Mouse (Mus musculus) embryo, embryonic 10 days (tissue): Measurements from ENCODE around the gene Smpd4.
"Not testable (repeated sequence)": the region's sequence is repeated elsewhere in the genome, so short reads cannot be mapped to it uniquely, and the experiment has no call there.

Experiments used
- DNase-seq: peaks from one replicate; pipeline ENCODE4 v3.0.0-alpha.2; 2015; ENCODE audit warnings: low spot score

Smpd4 gene

DNA sequence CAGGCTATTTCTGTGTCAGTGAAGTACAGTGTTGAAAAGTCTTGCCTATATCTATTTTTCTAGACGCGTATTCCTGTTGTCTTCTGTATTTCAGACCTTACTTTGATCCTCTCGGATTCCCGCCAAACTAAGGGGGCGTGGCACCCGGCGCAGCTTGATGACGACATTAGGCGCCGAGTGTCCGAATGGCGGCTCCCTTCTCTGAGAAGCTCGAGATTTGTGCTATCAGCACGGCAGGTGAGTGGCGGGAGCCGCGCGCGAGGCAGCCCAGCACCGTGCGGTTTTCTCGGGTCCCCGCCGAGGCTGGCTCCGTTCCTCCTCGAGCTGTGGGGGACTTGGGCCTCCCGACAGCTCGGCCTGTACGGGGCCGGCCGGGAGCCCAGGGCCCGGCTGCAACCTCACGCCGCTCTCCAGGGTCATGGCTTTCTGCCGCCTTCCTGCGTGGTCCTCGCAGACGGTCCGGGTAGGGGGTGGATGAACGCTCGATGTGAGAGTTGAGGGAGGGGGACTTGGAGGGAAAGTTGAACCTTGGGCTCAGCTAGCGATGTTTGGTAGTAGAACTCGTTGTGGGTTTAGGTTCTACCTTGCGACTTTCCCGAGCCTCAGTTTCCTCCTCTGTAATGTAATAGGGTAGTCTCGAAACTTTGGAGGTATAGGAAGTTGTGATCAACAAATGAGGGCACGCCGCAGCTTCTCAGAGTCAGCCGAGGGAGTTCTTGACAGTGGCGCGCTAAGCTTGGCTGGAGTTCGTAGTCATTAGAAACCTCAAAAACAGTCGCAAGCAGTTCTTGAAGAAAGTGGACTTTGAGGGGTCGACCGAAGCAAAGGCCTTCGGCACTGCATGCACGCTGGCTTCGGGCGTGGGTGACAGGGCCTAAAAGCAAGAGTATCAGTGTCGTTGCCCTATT, at the start of gene Smpd4:
Gene Smpd4, plus strand, starts transcription at position 157 of the 908 bp plus-strand sequence.
- DNase-seq = peak; percentile 96

DNA sequence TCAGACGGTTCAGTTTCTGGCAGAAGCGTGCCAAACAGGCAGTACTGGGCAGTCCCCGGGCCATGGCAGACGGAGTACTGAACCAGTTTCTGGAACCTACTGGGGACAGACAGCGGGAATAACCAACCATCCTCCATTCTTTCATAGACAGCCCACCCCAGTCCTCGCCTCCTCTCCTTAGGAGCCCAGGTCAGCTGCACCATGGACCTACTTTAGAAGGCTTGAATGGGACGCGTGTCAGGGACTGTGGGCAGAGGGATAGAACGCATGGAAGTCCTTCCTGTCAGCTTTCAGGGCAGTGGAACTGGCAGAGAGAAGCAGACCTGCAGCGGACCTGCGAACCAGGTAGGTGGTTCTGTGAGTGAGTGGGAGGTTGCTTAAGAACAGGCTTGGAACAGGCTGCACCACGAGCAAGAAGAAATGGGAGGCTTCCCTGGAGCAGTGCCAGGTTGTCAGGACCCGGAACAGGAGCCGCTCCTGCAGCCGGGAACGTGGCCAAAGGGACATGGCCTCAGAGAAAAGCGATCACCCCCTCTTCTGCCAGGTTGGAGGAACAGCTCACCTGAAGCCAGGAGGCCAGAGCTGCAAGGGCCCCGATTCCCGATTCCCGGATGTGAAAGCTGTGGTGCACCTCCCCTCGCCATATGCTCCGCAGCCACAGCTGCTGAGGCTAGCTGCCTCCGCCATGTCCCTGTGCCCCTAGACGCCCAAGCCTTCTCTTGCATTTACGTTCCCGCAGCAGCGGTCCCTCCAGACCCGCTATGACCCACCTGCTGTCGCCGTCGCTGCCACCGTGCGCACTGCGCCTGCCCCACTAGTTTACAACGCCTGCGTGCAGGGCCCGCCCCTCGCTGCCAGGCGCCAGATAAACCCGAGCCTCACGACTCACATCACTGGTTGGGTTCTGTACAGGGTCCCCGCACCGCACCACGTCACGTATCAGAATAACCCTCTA, 43.0 kb upstream of the Smpd4 start:
- peak; percentile 42 for DNase-seq

DNA sequence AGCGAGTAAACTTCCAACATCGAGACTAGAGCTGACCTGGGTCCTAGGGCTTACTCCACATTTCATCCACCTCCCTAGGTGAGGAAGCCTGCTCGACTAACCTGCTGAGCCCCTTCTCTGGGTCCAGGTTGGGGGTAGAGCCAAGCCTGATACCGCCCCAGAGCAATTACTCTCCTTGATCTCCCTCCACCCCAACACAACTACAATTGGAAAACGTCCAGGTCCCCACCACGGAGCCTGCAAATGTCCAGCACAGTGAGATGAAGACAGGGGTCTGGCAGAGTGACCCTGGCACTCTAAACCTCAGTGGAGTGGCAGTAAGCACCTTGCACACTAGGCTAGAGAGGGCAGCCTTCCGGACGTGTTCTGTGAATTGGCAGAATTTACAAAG, 42.3 kb upstream of the Smpd4 start:
- no peak for DNase-seq

DNA sequence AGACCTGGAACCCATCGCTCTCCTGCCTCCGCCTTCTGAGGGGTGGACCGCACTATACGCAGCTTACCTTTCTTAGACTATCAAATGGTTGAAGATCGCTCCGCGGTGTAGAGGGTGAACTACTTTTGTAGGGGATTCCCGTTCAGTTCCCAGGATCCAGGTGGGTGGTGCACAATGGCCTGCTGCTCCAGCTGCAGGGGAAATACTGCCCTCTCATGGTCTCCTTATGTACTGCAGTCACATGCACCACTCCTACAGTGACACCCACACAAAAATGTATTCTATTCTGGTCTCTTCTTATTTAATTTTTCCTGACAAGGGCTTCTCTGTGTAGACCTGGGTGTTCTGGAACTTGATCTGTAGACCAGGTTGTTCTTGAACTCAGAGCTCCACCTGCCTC, 36.1 kb upstream of the Smpd4 start, which contains the start of gene Slc7a4:
Gene Slc7a4, minus strand, starts transcription at position 151 of the 400 bp plus-strand sequence.
- DNase-seq = peak; percentile 51

DNA sequence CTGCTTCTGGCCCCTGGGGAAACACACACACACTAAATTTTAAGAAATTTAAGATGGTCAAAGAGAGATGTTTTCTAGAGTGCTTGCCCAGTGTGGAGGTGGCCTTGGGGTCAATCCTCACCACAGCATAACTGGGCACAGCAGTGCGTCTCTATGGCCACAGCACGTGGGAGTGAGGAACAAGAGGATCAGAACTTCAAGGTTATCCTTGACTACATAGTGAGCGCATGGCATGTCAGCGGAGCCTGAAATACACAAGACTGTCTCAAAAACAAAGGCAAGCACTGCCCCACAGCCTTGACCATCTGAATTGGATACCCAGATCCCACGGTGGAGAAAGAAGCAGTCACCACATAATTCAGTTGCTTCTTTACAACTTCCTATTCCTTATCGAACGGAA, 34.6 kb upstream of the Smpd4 start:
- no peak for DNase-seq

DNA sequence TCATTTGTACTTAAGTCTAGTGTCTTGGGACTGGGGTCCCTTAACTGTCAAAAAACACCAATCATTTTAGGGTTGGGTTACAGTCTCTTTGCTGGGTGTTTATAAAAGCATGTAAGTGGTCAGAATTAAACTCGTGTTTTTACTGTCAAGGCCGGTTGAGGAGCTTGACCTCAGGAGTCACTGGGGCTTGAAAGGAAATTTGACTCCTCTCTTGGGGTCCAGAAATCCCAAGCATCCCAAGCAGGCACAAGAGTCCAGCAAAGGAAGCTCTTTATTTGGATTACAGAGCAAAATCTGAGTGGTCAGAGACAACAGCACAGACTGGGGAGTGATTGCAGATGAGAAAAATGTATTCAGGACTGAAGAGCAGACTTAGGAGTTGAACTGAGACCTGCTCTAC, 28.4 kb upstream of the Smpd4 start:
- DNase-seq = peak; percentile 44

DNA sequence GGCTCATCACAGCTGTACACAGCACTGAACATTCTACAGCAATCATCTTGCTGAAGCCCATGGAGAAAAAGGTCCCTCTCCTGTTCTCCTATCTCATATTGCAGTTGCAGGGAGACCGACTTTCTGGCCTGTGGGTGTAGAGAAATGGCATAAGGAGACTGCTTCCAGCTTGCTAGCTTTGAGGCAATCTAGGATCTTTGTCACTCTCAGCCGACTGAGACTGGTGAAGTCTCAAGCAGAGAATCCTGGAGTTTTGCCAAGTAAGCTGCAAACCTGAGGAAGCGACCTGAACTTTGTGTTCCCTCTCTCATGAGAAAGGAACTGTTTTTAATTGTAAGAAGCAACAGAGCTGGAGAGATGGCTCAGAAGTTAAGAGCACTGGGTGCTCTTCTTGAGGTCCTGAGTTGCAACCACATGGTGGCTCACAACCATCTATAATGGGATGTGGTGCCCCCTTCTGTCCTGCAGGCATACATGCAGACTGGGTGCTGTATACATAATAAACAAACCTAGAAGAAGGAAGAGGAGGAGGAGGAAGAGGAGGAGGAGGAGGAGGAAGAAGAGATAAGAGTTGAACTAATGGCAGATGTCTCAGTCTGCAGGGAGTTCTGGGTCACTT, 18.1 kb upstream of the Smpd4 start:
- no peak for DNase-seq

DNA sequence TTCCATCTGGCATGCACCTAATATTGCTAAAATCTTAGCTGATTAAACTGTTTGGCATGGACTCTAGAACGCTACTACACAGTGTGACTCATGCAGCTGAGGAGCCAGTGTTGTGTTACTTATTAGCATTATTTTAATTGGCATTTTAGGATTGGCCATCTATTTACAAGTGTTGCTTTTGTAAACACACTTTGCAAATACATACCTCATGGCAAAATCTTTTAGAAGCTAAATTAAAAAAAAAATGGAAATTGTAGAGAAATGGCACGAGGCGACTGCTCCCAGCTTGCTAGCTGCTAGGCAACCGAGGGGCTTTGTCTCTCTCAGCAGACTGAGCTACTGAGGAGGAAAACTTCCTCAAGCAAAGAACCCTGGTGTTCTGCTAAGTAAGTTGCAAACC, 14.2 kb upstream of the Smpd4 start:
- DNase-seq = no peak

DNA sequence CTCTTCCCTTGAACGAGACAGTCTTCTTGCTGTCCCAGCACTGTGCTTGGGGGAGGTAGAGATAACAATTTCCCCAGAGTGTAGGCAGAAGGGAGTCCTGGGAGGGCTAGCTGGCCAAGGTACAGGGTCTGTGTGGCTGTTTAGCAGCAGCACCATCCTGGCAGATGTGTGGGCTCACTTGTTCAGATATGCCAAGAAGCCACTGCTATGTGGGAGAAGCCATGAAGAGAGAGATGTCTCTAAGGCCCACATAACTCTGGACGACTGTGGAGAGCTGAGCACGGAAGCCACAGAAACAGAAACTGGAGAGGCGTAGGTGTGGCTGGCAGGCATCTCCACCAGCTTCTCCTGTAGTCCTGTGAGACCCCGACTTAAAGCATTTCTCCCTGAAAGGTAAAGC, 13.5 kb upstream of the Smpd4 start:
- no peak for DNase-seq

DNA sequence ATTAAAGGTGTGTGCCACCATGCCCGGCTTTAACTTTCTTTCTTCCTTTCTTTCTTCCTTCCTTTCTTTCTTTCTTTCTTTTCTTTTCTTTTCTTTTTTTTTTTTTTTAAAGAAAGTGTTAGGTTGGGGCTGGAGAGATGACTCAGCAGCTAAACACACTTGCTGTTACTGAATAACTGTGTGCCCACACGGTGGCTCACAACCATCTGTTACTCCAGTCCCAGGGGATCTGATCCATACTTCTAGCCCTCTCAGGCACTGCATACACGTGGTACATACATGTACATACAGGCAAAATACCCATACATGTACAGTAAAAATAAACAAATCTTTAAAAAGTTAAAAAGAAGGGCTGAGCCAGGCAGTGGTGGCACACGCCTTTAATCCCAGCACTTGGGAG, 7.8 kb upstream of the Smpd4 start:
- no peak for DNase-seq

DNA sequence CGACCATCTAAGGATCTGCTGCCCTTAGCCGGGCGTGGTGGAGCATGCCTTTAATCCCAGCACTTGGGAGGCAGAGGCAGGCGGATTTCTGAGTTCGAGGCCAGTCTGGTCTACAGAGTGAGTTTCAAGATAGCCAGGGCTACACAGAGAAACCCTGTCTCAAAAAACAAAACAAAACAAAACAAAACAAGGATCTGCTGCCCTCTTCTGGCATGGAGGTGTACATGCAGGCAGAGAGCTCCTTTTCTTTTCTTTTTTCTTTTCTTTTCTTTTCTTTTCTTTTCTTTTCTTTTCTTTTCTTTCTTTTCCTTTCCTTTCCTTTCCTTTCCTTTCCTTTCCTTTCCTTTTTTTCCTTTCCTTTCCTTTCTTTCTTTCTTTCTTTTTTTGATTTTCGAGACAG, 4.4 kb upstream of the Smpd4 start:
- DNase-seq = not testable (repeated sequence)

DNA sequence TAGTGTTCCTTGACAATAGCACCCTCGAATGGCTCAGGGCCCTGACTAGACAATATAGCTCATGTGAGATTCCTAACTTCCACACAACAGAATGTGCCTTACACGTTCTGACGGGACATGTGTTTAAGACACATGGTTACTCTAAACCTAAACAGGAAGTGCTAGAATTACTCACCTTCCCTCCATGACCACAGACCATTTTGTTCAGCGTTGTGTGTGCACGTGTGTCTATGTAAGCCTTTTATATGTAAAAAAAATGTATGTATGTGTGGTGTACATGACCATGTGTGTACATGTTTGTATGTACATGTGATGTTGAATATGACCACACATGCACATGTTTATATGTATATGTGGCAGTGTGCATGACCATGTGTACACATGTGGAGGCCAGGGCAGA, 2.9 kb upstream of the Smpd4 start:
- DNase-seq = no peak

DNA sequence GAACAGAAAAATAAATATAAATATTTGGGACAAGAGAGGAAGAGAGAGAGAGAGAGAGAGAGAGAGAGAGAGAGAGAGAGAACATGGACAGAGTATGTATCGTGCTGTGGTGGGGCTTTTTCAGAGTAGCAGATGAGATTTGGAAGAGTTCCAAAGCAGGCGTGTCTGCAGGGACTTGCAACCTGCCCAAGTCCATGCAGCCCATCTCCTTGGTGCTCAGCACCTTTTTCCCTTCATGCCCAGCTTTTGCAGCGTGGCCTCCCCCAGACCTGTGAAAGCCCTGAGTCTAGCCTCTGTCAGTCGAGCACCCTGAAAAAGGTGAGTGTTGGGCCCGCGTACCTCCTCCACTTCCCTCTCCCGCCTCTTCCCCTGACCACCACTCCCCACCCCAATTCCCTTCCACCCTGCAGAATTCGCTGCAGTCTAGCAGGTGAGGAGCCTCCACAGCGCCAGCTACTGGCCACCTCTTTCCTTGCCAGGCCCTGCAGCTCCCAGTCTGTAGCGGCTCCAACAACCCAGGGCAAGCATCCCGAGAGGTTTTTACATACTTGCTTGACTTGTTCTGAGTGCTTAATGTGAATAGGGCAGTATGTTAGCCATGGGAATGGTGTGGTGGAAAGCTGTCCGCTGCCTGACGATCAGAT, 1.1 kb upstream of the Smpd4 start:
- peak; percentile 76 for DNase-seq

DNA sequence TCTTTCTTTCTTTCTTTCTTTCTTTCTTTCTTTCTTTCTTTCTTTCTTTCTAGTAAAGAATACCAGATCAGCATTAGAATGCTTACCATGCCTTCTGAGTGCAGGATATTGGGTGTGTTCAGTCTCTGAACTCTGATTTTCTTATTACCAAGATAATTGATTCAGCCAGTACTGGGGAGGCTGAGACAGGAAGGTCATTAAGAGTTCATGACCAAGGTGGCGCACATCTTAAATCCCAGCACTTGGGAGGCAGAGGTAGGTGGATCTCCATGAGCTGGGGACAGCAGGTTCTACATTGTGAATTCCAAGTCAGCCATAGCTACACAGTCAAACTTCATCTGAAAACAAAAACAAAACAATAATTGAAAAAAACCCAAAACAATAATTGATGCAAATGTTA, 2.8 kb downstream of the Smpd4 start:
- no peak for DNase-seq

DNA sequence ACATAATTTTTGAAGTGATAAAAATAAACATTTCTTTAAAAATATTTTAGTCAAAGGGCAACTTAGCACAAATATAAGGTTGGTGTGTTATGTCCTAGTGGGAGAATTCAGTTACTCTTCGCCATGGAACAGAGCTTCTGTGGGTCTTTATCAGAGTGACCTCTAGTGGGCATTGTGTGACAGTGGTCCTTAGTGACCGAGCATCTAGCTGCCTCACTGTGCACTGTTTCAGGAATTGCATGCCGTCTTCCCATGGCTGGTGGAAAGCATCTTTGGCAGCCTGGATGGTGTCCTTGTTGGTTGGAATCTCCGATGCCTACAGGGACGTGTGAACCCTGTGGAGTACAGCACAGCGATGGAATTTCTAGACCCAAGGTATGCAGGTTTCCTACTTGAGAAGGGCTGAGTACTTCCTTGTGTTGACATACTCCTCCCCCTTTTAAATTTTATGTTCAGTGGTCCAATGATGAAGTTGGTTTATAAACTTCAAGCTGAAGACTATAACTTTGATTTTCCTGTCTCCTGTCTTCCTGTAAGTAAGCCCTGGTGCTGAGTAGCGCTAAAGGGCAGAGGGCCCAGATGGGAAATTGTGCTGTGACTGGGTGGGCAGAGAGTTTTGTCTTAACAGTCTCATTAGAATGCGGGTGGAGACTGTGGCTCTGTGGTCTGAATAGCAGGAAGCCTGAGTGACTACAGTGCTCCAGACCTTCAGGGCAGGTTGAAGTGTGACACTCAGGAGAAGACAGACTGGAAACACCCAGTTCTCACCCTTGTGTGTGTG, 6.5 kb downstream of the Smpd4 start:
- peak; percentile 71 for DNase-seq

DNA sequence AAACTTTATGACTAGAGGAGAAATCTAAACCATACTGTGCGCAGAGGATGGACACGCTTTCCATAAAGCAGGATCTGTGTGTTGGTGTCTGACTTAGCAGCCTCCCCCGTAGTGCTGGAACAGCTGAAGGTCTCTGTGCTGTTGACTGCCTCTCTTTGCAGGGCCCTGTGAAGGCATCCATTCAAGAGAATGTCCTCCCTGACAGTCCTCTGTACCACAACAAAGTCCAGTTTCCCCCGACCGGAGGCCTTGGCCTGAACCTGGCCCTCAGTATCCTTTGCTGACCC, 7.1 kb downstream of the Smpd4 start:
- no peak for DNase-seq

DNA sequence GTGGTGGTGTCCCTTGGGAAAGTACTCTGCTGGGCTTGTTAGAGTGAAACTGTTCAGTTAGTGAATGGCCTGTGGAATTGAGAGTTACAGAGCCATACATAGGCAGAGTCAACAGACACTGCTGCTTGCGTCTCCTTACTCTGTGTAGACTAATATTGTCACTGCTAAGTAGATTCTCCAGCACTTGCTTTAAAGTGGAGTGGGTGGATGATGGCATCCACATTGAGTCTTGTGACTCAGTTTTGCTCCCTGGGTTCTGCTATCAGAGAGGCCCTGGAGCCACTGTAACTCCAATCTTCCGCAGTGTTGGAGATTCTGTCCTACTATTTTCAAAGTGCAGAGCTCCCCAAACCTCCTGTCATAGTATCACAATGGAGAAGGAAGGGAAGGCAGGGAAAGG, 13.4 kb downstream of the Smpd4 start:
- DNase-seq = no peak

DNA sequence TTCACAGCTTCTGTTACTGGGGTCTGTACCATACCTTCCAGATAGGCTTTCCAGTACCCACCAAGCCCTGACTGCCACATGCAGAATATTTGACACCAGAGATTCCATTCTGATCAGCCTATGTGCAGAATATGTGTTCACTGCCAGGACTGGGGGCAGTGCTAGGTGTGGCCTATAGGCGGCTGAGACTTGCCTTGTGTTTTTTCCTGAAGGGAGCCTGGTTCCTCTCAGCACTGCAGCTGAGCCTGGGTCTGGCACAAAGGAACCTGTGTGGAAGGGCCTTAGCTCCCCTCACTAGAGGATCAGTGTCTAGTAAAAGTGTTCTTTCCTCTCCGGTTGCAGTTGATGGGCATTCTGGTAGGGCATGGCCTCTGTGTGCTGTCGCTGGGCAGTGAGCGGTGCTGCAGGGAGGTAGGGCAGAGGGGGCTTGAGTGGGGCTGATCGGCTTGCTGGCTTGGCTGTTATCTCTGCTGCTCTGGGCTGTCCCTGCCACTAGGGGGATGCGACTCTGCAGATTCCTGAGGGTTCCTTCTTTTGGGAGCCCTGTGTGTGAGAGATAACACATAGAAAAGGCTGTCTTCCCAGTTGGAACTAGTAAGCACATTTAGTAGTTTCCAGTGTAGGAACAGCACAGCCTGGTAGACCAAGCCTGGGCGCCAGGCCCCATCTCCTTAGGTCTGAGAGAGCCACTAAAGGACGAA, 14.5 kb downstream of the Smpd4 start:
- DNase-seq = peak; percentile 23

DNA sequence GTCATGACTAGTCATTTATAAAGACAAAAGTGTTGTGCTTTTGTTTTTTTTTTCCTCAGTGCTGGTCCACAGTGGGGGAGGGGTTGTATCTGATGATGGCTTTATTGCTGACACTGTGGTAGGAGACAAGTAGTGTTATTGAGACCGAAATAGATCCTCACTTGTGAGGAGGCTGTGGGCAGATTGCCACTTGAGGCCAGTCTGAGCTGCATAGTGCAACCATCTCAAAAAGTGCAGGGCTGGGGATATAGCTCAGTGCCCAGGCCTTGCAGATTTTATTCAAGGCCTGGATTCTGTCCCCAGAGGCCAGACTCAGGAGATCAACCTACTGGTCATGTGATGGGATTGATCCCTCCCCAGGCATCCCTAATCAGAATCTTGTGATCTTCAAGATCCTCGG, 17.8 kb downstream of the Smpd4 start:
- DNase-seq = no peak

DNA sequence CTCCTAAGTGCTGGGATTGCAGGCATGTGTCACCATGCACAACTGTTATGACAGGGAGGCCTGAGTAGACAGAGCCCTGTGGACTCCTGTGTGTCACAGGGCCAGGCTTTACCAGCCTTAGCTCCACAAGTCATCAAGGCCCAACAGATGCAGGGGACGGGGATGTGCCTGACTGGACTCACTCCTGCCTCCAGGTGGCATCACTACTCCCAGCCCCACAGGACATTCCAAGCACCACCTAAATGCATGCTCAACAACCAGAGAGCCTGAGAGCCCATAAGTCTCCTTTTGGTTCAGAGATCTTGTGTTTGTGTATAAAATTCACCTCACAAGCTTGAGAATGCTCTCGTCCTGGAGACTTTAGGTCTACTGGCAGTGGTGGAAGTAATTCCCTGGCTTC, 18.5 kb downstream of the Smpd4 start:
- no peak for DNase-seq
